Mouse (Mus musculus): ENCODE measurements at regions not wholly inside any gene's neighbourhood (a gene's known extent, or its start where the extent isn't known, plus 50 kb on each side); places are given as distances from the start of the nearest gene placed in this dataset.

DNA sequence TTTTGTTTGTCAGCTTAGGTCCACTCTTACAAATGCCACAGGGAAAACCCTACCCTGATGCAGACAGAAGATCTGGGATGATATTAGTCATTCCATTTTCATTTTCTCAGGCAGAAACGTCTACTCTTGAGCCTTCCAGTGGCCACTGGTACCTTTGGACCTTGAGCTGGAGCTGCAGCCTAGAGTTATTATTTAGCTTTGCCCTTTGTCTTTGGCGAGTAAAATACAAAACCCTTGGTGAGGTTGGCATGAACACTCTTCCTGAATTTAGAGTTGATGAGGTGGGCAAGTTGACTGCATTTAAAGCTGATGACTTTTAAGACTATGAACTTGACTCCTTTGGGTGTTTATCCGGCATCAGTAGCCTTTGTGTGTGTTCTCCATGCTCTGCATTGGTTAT, 352.2 kb upstream of the Hnrnpa3 start:
- TF ChIP-seq CTCF (IDR thresholded peaks at IDR 0.05; ENCODE audit: borderline replicate concordance, control insufficient read depth, extremely low read depth, insufficient read depth, low read length, poor library complexity): no peak
- no peak for TF ChIP-seq POLR2A (IDR thresholded peaks at IDR 0.05; ENCODE audit: control insufficient read depth, extremely low read depth, insufficient read depth, low read length, poor library complexity)
